Mouse (Mus musculus): ENCODE data around the gene Prnp. TPM values are rescaled to one million over a fixed set of nuclear protein-coding genes. Genes with fewer than 3 reads are reported as not detected.

Gene Prnp
- 99.9 and 104 TPM in 2 replicates for polyA plus RNA-seq (2014; fragmentation: Nextera tagmentation; extraction: Ambion mirVana)

DNA sequence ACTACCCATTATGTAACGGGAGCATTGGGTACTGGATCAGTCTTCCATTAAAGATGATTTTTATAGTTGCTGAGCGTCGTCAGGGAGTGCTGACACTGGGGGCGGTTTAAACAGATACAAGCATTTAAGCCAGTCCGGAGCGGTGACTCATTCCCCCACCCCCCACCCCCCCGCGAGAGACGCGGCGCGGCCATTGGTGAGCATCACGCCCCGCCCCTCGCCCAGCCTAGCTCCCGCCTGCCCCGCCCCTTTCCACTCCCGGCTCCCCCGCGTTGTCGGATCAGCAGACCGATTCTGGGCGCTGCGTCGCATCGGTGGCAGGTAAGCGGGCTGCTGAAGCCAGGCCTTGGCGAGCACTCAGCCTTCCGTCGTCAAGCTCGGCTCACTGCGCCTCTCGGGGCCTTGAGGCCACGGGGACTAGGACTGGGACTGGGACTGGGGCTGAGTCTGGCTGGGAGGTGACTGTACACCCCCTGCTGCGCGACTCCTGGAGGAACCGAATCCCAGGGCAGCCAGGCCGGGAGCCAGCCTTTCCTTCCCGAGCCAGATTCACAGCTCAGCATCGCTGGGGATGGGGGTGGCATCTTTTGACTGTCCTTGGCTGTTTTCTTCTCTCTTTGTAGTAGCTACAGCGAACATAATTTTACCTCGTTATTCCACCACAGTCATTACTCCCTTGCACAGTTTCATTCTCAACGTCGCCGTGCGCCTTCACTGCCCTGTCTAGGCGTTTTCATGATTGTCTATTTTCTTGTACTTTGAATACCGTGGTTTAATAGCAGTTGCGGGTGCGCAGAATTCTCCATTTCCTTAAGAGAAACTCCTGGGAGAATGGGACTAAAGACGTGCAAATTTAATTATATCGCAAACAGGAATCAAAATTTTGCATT is at the start of gene Prnp, which contains the start of gene Prn:
Gene Prnp (plus strand): TSS at position 246 of the 890 bp plus-strand sequence.
Gene Prn (plus strand): TSS at position 275 of the 890 bp plus-strand sequence.
- peaks cover 22% of the 10 kb centered on the region for H3K4me1 ChIP-seq (ENCODE audit: control insufficient read depth, insufficient read depth, low read length)
- H3K27me3 ChIP-seq (ENCODE audit: control insufficient read depth, insufficient read depth, low read length), result no peaks in the 10 kb centered on the region
- peak within 1 kb of the TSS; percentile 74 for H3K4me3 ChIP-seq (ENCODE audit: low read depth, low read length)
- peak within 1 kb of the TSS; percentile 94 for H3K27ac ChIP-seq (ENCODE audit: low read depth, low read length)
- peak within 1 kb of the TSS; percentile 80 for H3K9ac ChIP-seq (replicated peaks; ENCODE audit: low read depth, low read length)
- H3K36me3 ChIP-seq (ENCODE audit: control insufficient read depth, insufficient read depth, low read length), result no peaks in the 10 kb centered on the region
- peak; percentile 94 for ATAC-seq (ENCODE audit: low read depth)
- WGBS, result 3% methylated on average over 47 of the region's 52 CpGs
- H3K4me2 ChIP-seq (ENCODE audit: low read depth, low read length), result peak within 1 kb of the TSS; percentile 68
- H3K9me3 ChIP-seq (ENCODE audit: control insufficient read depth, low read length), result no peaks in the 10 kb centered on the region

DNA sequence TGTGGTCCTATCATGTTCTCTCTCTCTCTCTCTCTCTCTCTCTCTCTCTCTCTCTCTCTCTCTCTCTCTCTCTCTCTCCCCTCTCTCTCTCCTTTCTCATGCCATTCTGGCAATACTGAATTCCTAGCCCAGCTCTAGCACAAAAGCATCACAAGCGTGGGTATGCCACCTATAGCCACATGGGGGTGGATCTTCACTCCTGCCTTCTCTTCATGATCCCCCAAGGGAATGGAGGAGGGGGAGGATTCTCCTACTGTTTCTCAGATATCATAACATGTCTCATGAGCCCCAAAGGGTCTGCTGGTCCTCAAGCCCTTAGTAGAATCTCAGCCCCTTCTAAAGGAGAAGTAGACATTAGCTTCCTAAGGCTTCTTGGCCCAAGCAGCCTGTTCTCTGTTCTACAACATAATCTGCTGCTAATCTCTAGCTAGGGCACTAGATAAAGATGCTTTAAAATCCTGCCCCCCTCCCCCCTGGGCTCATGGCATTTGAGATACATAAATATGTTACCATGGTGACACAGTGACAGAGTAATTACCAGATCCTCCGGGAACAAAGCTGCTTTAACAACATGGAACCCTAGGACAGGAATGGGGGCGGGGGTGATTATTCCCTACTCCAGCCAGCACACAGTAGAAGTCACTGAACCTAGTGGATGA is 47.0 kb upstream of the Prnp start:
- 24% methylated on average over 3 of the region's 3 CpGs for WGBS
- H3K4me1 ChIP-seq (ENCODE audit: control insufficient read depth, insufficient read depth, low read length), result no peaks in the 10 kb centered on the region
- peak; percentile 87 for ATAC-seq (ENCODE audit: low read depth)
- no peak overlapping the region for H3K4me3 ChIP-seq (ENCODE audit: low read depth, low read length)
- peak overlapping the region; percentile 8; the same call in 1 of the 2 replicates for H3K27ac ChIP-seq (ENCODE audit: low read depth, low read length)
- no peaks in the 10 kb centered on the region for H3K36me3 ChIP-seq (ENCODE audit: control insufficient read depth, insufficient read depth, low read length)
- no peaks in the 10 kb centered on the region for H3K27me3 ChIP-seq (ENCODE audit: control insufficient read depth, insufficient read depth, low read length)
- no peaks in the 10 kb centered on the region for H3K9me3 ChIP-seq (ENCODE audit: control insufficient read depth, low read length)
- no peak overlapping the region for H3K4me2 ChIP-seq (ENCODE audit: low read depth, low read length)
- H3K9ac ChIP-seq (replicated peaks; ENCODE audit: low read depth, low read length), result no peak overlapping the region

DNA sequence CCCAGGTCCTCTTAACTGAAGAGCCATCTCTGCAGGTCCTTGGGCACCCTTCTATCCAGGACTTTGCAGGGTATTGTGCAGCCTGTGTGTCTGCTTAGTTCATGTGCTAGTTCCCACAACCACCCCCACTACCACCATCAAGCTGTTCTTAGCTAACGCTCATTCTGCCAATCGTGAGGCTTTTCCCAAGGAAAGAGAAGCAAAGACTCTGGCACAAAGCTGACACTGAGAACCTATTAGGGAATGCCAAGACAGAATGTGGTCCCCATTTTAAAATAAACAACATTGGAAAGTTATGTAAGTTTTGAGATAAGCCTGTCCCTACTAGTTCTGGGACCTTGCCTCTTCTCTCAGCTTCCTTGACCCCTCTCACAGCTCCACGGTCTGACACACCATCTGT is 46.3 kb upstream of the Prnp start:
- WGBS, result 81% methylated on average over 3 of the region's 3 CpGs
- no peaks in the 10 kb centered on the region for H3K4me1 ChIP-seq (ENCODE audit: control insufficient read depth, insufficient read depth, low read length)
- 0 out of 2 replicates have a peak, but pooled peaks have one; percentile 9 for ATAC-seq (ENCODE audit: low read depth)
- no peak overlapping the region for H3K4me2 ChIP-seq (ENCODE audit: low read depth, low read length)
- no peak overlapping the region for H3K4me3 ChIP-seq (ENCODE audit: low read depth, low read length)
- H3K36me3 ChIP-seq (ENCODE audit: control insufficient read depth, insufficient read depth, low read length), result no peaks in the 10 kb centered on the region
- H3K27ac ChIP-seq (ENCODE audit: low read depth, low read length), result no peak overlapping the region
- no peaks in the 10 kb centered on the region for H3K27me3 ChIP-seq (ENCODE audit: control insufficient read depth, insufficient read depth, low read length)
- no peak overlapping the region for H3K9ac ChIP-seq (replicated peaks; ENCODE audit: low read depth, low read length)
- no peaks in the 10 kb centered on the region for H3K9me3 ChIP-seq (ENCODE audit: control insufficient read depth, low read length)

- Histone ChIP-seq H3K27ac (ENCODE audit: low read depth, low read length) (no peak overlapping the region), H3K4me2 (ENCODE audit: low read depth, low read length) (no peak overlapping the region), H3K9ac (replicated peaks; ENCODE audit: low read depth, low read length) (no peak overlapping the region), H3K4me1 (ENCODE audit: control insufficient read depth, insufficient read depth, low read length) (no peaks in the 10 kb centered on the region), H3K36me3 (ENCODE audit: control insufficient read depth, insufficient read depth, low read length) (no peaks in the 10 kb centered on the region), H3K4me3 (ENCODE audit: low read depth, low read length) (no peak overlapping the region), H3K9me3 (ENCODE audit: control insufficient read depth, low read length) (no peaks in the 10 kb centered on the region), H3K27me3 (ENCODE audit: control insufficient read depth, insufficient read depth, low read length) (no peaks in the 10 kb centered on the region)
- no peak for ATAC-seq (ENCODE audit: low read depth)
- 91% methylated on average over 2 of the region's 2 CpGs for WGBS
These were observed 45.4 kb upstream of the Prnp start for GRCm38 (mm10) chr2:131864262-131864796.

GRCm38 (mm10) chr2:131866676-131867075 is 43.1 kb upstream of the Prnp start:
- no peak overlapping the region for H3K4me3 ChIP-seq (ENCODE audit: low read depth, low read length)

DNA sequence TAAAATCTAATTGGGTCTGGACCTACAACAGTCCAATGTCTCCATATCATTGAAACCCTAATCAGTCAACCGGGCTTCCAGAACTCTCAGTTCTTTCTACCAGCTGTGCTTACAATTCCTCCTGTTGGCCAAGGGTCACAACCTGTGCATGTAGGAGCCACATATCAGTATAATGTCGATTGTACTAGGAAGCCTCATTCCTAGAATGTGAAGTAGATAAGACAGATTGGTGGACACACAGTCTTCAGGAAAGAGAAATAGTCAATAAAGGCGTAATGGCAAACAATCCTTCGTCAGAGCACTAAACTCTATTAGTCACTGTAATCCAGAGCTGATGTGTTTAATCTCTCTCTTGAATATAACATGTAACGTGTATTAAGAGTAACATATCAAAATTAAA is 40.7 kb upstream of the Prnp start:
- Histone ChIP-seq H3K27ac (ENCODE audit: low read depth, low read length) (no peak overlapping the region), H3K4me1 (ENCODE audit: control insufficient read depth, insufficient read depth, low read length) (no peaks in the 10 kb centered on the region), H3K36me3 (ENCODE audit: control insufficient read depth, insufficient read depth, low read length) (no peaks in the 10 kb centered on the region), H3K27me3 (ENCODE audit: control insufficient read depth, insufficient read depth, low read length) (no peaks in the 10 kb centered on the region), H3K4me3 (ENCODE audit: low read depth, low read length) (no peak overlapping the region), H3K4me2 (ENCODE audit: low read depth, low read length) (no peak overlapping the region), H3K9me3 (ENCODE audit: control insufficient read depth, low read length) (no peaks in the 10 kb centered on the region), H3K9ac (replicated peaks; ENCODE audit: low read depth, low read length) (no peak overlapping the region)
- WGBS, result 94% methylated on average over 5 of the region's 5 CpGs
- no peak for ATAC-seq (ENCODE audit: low read depth)

More at GRCm38 (mm10) chr2:131866676-131867075, 43.1 kb upstream of the Prnp start:
- Histone ChIP-seq H3K4me2 (ENCODE audit: low read depth, low read length) (no peak overlapping the region), H3K9me3 (ENCODE audit: control insufficient read depth, low read length) (no peaks in the 10 kb centered on the region), H3K9ac (replicated peaks; ENCODE audit: low read depth, low read length) (no peak overlapping the region), H3K27ac (ENCODE audit: low read depth, low read length) (no peak overlapping the region), H3K27me3 (ENCODE audit: control insufficient read depth, insufficient read depth, low read length) (no peaks in the 10 kb centered on the region), H3K4me1 (ENCODE audit: control insufficient read depth, insufficient read depth, low read length) (no peaks in the 10 kb centered on the region), H3K36me3 (ENCODE audit: control insufficient read depth, insufficient read depth, low read length) (no peaks in the 10 kb centered on the region)
- ATAC-seq (ENCODE audit: low read depth), result no peak

- 68% methylated on average over 1 of the region's 1 CpGs for WGBS
These were observed 36.4 kb upstream of the Prnp start for GRCm38 (mm10) chr2:131873376-131873775.

GRCm38 (mm10) chr2:131876551-131877265 is 33.0 kb upstream of the Prnp start:
- no peak for ATAC-seq (ENCODE audit: low read depth)
- WGBS, result 96% methylated on average over 7 of the region's 7 CpGs
- Histone ChIP-seq H3K9ac (replicated peaks; ENCODE audit: low read depth, low read length) (no peak overlapping the region), H3K4me1 (ENCODE audit: control insufficient read depth, insufficient read depth, low read length) (no peaks in the 10 kb centered on the region), H3K4me3 (ENCODE audit: low read depth, low read length) (no peak overlapping the region), H3K9me3 (ENCODE audit: control insufficient read depth, low read length) (no peaks in the 10 kb centered on the region), H3K36me3 (ENCODE audit: control insufficient read depth, insufficient read depth, low read length) (no peaks in the 10 kb centered on the region), H3K27me3 (ENCODE audit: control insufficient read depth, insufficient read depth, low read length) (no peaks in the 10 kb centered on the region), H3K4me2 (ENCODE audit: low read depth, low read length) (no peak overlapping the region), H3K27ac (ENCODE audit: low read depth, low read length) (no peak overlapping the region)

More at GRCm38 (mm10) chr2:131873376-131873775, 36.4 kb upstream of the Prnp start:
- no peak overlapping the region for H3K9ac ChIP-seq (replicated peaks; ENCODE audit: low read depth, low read length)
- no peaks in the 10 kb centered on the region for H3K36me3 ChIP-seq (ENCODE audit: control insufficient read depth, insufficient read depth, low read length)
- H3K4me3 ChIP-seq (ENCODE audit: low read depth, low read length), result no peak overlapping the region
- ATAC-seq (ENCODE audit: low read depth), result no peak
- H3K27me3 ChIP-seq (ENCODE audit: control insufficient read depth, insufficient read depth, low read length), result no peaks in the 10 kb centered on the region
- H3K27ac ChIP-seq (ENCODE audit: low read depth, low read length), result no peak overlapping the region
- H3K9me3 ChIP-seq (ENCODE audit: control insufficient read depth, low read length), result no peaks in the 10 kb centered on the region
- H3K4me2 ChIP-seq (ENCODE audit: low read depth, low read length), result no peak overlapping the region
- no peaks in the 10 kb centered on the region for H3K4me1 ChIP-seq (ENCODE audit: control insufficient read depth, insufficient read depth, low read length)
